Mouse (Mus musculus): ENCODE measurements around the gene Nek6. TPM values are rescaled to one million over a fixed set of nuclear protein-coding genes. Genes with fewer than 3 reads are reported as not detected.

Nek6 gene
- total RNA-seq, 1 experiment from 2014 or later, result 6.9 TPM

DNA sequence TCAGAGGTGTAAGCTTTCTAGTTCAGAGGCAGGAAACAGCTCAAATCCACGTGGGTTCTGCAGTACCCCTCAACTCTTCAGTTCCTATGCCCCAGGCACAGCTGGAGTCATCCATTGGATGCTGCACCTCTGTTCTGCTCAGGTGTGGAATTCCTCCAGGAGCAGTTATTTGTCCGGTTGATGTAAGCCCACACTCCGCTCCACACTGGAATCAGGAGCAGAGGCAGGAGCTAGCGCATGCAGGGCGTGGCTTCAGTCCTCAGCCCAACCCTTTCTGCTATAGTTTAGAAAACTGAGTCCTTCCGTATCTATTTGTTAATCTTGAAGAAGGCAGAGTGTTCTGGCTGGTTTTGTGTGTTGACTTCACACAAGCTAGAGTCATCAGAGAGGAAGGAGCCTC is 9.3 kb upstream of the Nek6 start:
- ATAC-seq (replicated peaks in 1 of 2; ENCODE audit: insufficient read depth in 1 of 2, low FRiP score in 2 of 2, low TSS enrichment in 1 of 2, low read depth in 1 of 2, poor library complexity in 2 of 2, severe bottlenecking in 2 of 2), result no peak

DNA sequence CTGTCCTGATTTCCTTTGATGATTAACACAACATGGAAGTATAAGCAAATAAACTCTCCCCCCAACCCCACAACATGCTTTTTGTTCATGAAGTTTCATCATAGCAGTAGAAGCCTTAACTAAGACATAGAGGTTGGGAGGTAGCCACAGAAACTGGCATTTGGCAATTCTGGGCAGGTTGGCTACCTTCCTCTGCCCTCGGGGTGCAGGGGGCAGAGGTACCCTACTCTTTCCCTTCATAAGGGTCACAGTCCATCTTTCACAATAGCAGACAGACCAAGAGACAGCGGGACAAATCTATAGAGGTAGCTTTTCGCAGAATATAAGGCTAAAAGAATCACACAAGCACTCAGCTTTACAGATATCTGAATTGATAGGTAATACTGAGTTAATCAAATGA is 8.7 kb upstream of the Nek6 start:
- ATAC-seq (replicated peaks in 1 of 2; ENCODE audit: insufficient read depth in 1 of 2, low FRiP score in 2 of 2, low TSS enrichment in 1 of 2, low read depth in 1 of 2, poor library complexity in 2 of 2, severe bottlenecking in 2 of 2), result no peak

DNA sequence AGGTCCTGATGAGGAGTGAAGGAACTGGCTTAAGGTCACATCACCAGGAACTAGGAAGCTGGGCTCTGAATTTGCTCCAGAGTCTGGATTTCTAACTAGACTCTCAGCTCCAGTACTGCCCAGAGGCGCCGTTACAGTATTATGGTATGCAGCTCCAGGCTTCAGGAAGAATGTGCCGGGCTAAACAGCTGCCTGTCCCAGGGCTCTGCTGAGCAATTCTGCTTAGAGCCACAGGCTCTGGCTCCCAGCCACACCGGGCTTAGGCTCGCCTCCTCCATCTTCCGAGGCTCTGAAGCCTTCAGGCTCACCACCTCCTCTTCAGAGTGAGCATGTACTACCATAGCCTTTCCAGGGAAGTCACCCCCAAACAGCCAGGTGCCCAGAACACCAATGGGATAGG is 7.1 kb upstream of the Nek6 start:
- no peak for ATAC-seq (replicated peaks in 1 of 2; ENCODE audit: insufficient read depth in 1 of 2, low FRiP score in 2 of 2, low TSS enrichment in 1 of 2, low read depth in 1 of 2, poor library complexity in 2 of 2, severe bottlenecking in 2 of 2)

DNA sequence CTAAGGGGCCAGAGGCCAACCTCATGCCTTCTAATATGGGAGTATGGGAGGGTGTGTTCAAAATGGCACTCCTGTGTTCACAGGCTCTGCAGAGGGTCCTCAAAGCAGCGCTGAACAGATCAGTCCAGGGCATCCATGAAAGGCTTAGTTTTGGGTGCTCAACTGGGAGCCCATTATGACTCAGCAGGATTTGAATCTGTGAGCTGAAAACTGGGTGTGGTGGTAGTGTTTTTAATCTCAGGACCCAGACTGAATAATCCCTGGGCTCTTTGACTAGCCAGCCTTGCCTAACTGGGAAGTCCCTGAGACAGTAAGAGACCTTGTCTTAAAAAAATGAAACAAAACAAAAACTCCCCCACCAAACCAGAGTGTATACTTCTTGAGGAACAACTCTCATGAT is 4.3 kb upstream of the Nek6 start:
- no peak for ATAC-seq (replicated peaks in 1 of 2; ENCODE audit: insufficient read depth in 1 of 2, low FRiP score in 2 of 2, low TSS enrichment in 1 of 2, low read depth in 1 of 2, poor library complexity in 2 of 2, severe bottlenecking in 2 of 2)

DNA sequence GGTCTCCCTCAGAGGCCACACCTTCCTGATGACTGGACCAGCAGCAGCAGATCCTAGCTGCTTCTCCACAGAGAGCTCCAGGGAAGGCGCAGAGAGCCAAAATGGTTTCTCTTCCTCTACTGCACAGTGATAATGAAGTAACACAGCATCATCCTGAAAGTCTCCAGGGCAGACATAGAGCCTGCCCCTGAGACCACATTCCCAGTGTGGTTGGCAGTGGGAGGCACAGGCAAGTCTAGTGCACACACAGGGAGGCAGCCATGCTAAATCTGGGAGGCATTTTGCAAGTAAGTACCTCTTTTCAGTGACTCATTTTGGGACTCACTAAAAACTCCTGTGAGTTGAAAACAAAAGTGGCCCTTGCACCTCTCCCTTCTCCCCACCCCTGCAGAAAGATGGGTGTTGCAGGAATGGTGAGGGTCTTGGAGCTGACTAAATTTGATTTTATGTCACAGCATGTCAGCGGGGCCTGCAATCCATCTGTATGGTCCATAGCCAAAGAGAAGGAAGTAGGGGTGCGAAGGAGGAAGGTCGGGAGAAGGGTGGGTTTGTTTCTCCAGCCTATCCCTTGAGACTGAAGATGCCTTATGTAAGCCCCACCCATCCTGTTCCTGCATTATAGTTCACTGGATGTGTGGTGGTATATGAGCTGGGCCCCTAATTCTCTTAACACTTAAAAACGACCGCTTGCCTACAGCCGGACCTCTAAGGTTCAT is 2.3 kb upstream of the Nek6 start:
- ATAC-seq (replicated peaks in 1 of 2; ENCODE audit: insufficient read depth in 1 of 2, low FRiP score in 2 of 2, low TSS enrichment in 1 of 2, low read depth in 1 of 2, poor library complexity in 2 of 2, severe bottlenecking in 2 of 2), result no peak

DNA sequence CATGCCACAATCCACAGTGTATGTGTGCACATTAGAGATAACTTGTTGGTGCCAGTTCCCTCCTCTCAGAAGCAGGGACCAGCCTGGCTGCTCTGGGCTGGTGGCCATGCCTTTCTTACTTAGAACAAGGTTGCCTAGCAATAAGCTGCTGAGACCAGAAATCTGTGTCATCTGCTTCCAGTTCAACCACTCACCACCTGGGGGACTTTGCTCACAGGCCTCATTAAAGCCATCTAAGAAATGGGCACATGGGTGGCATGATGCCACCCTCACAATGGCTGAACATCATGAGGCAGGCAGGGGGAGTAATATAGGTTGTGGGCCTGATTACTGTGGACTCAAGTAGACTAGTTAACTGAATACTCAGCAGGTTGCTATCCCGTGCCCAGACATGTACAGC is 1.3 kb upstream of the Nek6 start:
- ATAC-seq (replicated peaks in 1 of 2; ENCODE audit: insufficient read depth in 1 of 2, low FRiP score in 2 of 2, low TSS enrichment in 1 of 2, low read depth in 1 of 2, poor library complexity in 2 of 2, severe bottlenecking in 2 of 2), result no peak

DNA sequence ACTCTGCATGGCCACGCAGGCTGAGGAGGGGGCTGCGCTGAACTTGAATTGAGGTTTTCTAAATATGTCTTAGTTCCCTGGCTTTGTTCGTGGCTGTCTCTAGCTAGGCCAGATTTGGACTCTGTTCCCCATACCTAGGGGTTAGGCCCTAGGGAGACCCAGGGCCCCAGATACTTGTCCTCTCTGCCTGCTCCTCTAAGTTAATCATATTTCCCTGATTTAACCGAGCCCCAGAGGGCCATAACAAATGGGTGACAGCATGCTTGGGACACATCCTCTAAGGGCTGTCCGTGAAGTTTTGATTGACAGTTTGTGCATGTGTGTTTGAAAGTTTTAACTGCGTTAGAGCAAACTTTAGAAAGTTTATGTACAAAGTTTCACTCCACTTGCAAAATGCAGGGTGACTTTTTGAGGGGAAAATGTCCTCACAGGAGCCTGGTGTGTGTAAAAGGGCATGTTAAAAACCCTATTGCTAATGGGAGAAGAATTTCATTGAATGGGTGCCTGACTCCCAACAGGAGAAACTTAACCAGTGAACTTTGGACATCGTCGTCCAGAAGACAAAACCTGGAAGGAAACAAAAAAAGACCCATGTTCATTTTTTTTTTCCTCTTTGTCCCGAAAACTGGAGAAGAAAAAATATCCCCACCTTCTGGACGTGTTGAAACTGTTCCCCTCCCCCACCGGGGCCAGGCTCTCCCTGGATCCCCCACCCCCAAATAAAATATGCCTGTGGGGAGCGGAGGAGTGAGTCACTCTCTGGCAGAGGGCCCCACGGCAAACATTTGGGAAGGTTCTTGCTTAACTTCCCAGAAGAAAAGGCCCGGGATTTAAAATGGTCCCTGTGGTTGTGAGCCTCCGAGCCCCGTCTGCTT is 1.1 kb downstream of the Nek6 start:
- ATAC-seq (replicated peaks in 1 of 2; ENCODE audit: insufficient read depth in 1 of 2, low FRiP score in 2 of 2, low TSS enrichment in 1 of 2, low read depth in 1 of 2, poor library complexity in 2 of 2, severe bottlenecking in 2 of 2), result no peak

DNA sequence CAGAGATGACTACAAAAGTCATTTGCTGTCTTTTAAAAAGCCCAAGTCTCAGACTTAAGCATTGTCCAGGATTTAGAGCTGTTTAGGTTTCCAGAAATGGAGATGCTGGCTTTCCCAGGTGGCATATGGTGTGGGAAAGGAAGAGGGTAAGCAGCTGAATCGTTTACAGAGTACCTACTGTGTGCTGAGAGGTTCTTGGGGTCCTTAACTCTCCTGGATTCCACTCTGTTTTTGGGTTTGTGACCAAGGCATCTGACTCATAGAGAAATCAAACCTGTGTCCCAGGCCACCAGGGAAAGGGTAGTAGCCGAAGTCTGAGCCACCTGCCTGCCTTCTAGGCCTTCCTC is 1.7 kb downstream of the Nek6 start:
- ATAC-seq (replicated peaks in 1 of 2; ENCODE audit: insufficient read depth in 1 of 2, low FRiP score in 2 of 2, low TSS enrichment in 1 of 2, low read depth in 1 of 2, poor library complexity in 2 of 2, severe bottlenecking in 2 of 2), result no peak

DNA sequence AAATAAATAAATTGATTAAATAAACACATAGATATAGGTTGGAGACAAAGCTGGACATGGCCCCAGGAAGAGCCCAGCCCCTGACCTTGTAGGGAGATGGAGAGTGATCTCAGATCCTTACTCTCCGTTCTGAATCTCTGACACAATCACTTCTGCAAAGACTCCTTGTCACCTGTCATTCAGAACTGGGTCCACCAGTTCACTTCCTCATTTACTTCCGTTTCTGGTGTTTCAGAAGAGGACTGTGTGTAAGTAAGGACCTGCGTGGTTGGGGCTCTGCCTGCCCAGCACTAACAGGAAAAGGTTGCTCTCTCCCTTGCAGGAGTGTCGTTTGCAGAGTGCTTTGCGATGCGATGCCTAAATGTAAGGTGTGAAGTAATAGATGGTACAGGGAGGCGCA is 3.0 kb downstream of the Nek6 start:
- ATAC-seq (replicated peaks in 1 of 2; ENCODE audit: insufficient read depth in 1 of 2, low FRiP score in 2 of 2, low TSS enrichment in 1 of 2, low read depth in 1 of 2, poor library complexity in 2 of 2, severe bottlenecking in 2 of 2), result peak; percentile 83

DNA sequence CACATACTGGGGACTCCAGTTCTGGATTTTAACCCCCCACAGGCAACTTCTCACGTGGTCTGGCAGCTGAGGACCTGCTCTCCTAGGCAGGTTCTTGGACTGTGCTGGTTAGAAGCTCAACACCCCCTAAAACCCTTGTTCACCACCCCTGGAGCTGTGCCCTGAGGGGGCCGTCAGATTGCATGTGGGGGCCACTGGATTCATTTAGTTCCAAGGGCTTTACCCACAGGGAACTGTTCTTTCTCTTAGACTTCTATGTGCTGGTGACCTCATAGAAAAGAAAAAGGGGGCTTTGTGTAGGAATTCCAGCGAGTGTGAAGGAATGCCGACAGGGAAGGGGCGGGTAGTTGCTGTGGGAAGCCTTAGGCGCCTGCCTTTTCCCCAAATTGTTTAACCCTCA is 4.0 kb downstream of the Nek6 start:
- no peak for ATAC-seq (replicated peaks in 1 of 2; ENCODE audit: insufficient read depth in 1 of 2, low FRiP score in 2 of 2, low TSS enrichment in 1 of 2, low read depth in 1 of 2, poor library complexity in 2 of 2, severe bottlenecking in 2 of 2)

DNA sequence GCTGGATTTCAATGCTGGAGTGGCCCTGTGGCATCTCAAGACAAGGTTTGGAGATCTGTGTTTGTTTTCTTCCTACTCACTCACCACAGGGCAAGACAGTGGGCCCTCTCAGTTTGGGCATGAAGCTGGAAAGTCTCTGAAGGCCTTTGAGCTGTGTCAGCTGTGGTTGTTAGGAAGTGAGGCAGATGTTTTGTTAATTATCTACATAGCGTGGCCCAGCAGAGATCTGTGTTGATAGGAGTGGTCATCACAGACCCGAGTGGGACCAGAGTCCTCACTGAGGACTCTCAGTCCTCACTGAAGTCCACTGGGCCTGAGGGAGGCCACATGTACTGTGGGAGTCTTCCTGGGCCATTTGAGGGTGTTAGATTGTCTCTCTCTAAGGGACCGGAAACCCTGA is 5.0 kb downstream of the Nek6 start:
- ATAC-seq (replicated peaks in 1 of 2; ENCODE audit: insufficient read depth in 1 of 2, low FRiP score in 2 of 2, low TSS enrichment in 1 of 2, low read depth in 1 of 2, poor library complexity in 2 of 2, severe bottlenecking in 2 of 2), result no peak

DNA sequence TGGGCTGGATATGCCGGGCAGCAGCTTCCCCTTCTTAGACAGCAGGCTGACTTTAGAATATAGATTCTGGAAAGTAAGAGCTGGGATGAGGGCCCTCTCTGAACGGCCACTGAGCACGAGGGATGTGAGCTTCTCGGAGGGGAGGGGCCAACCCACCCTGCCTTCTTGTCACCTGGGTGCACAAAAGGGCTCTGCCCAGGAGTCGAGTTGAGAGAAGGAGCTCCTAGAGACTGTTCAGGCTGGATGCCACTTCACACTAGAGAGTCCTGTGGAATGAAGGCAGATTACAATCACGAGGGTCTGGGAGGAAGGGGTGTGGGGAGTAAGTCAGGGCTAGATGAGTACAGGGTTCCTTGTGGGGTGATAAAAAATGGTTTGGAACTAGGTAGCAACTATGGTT is 5.6 kb downstream of the Nek6 start:
- ATAC-seq (replicated peaks in 1 of 2; ENCODE audit: insufficient read depth in 1 of 2, low FRiP score in 2 of 2, low TSS enrichment in 1 of 2, low read depth in 1 of 2, poor library complexity in 2 of 2, severe bottlenecking in 2 of 2), result no peak

DNA sequence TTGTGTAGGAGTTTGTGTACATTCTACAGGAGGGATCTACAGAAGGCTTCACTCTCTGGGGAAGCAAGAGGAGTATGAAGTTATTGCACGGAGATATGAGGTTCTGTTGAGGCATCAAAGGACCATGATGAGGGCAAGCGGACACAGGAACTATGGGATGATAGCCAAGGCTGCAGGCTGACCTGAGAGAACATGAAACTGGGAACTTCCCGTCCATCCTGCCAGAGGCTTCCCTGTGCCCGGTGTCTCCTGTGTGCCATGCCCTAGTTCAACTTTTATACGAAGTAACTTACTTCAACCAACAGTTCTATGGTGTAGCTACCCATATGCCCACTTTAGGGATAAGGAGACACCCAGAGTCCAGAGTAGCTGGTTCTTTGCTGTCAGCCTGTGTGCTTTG is 7.3 kb downstream of the Nek6 start:
- ATAC-seq (replicated peaks in 1 of 2; ENCODE audit: insufficient read depth in 1 of 2, low FRiP score in 2 of 2, low TSS enrichment in 1 of 2, low read depth in 1 of 2, poor library complexity in 2 of 2, severe bottlenecking in 2 of 2), result no peak

DNA sequence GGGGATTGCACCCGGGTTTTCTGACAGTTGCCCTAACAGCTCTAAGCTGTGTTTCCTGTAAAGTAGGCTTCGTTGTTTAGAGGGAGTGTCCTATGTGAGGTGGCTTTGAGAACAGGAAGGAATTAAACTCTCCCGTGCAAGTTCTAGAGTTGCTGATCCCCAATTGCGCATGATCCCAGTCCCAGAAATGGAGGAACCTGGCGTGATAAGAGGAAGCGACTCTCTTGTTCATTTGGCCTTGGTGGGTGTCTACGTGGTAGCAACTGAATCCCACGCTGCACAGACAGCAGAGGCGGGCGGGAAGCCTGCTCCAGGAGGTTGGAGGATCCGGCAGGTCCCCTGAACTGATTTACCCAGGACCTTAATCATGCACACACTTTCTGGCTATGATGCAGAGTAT is 8.5 kb downstream of the Nek6 start:
- peak; percentile 38 to 47 for ATAC-seq (replicated peaks in 1 of 2; ENCODE audit: insufficient read depth in 1 of 2, low FRiP score in 2 of 2, low TSS enrichment in 1 of 2, low read depth in 1 of 2, poor library complexity in 2 of 2, severe bottlenecking in 2 of 2)

DNA sequence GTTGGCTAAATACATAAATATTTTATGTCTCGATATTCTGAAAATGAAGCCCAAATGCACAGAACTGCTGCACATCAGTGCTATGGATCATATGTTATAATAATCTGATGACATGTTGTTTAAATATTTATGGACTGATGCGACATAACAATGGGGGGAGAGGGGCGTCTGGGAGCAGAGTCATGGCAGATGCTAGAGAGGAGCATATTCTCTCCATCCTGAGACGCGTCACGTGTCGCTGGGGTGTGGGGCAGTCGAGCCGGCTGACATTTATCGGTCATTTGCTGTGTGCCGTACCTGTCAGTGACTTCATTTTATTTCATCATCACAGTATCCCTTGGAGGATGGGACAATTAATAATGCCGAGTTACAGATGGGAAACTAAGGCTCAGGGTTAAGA is 10.2 kb downstream of the Nek6 start:
- no peak for ATAC-seq (replicated peaks in 1 of 2; ENCODE audit: insufficient read depth in 1 of 2, low FRiP score in 2 of 2, low TSS enrichment in 1 of 2, low read depth in 1 of 2, poor library complexity in 2 of 2, severe bottlenecking in 2 of 2)

DNA sequence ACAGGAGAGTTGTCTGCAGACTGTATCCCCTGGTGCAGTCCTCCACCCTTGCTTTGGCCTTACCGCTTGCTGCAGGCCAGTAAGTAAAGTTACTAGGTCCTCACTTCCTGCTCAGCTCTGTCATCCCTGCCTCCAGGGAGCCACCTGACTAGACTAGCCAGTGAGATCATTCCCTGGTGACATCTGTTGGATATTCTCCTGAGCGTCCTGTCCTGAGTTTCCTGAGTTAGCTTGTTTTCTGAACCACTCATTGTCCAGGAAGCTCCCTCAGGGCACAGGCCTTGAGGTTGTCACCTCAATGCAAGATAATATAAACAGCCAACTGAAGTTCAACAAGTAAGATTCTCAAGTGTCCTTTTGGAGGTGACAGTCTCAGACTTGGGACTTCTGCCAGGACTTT is 10.9 kb downstream of the Nek6 start:
- ATAC-seq (replicated peaks in 1 of 2; ENCODE audit: insufficient read depth in 1 of 2, low FRiP score in 2 of 2, low TSS enrichment in 1 of 2, low read depth in 1 of 2, poor library complexity in 2 of 2, severe bottlenecking in 2 of 2), result no peak

DNA sequence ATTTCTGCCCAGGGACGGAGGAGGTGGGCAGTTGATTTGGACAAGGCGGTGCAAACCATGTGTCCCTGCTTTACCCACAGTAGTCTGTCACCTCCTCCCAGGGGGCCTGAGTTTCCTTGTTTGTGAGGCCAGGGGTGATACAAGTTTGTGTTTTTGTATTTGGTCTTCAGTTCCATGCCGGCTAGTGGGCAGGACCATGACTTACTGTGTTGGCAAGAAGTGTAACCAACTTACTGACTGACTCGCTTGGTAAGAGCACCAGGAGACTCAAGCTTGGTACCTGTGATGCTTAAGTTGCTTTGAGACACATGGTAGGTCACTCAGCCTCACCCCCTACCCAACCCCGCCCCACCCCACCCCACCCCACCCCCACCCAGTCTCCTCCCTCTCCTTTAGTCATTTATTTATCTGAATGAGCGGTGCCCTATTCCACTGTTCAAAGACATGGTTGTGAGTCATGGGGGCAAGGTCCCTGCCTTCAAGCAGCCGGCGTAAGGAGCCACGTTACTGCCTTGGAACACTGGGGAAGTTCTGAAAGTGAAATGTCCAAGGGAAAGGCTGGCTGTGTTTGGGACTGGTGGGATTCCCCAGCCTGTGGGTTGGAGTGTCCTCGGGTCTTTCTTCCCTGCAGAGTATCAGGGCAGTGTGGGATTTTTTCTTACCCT is 12.5 kb downstream of the Nek6 start:
- ATAC-seq (replicated peaks in 1 of 2; ENCODE audit: insufficient read depth in 1 of 2, low FRiP score in 2 of 2, low TSS enrichment in 1 of 2, low read depth in 1 of 2, poor library complexity in 2 of 2, severe bottlenecking in 2 of 2), result no peak

DNA sequence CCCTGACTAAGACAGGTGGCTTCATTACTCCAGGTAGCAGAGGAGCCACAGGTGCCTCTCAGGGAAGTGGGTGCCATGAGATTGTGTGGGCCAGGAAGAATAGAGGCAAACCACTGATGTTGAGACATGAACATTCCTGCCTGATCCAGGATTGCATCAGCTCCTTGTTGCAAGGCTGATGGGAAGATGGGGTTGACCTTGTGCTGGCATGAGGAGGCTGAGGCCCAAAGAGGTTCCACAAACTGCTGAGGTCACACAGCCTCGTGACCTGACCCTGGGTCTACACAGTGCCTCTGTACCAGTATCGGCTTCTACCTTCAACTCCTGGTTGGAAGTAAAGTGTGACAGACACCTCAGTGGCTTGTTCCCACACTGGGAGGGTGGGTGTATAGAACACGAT is 13.6 kb downstream of the Nek6 start:
- ATAC-seq (replicated peaks in 1 of 2; ENCODE audit: insufficient read depth in 1 of 2, low FRiP score in 2 of 2, low TSS enrichment in 1 of 2, low read depth in 1 of 2, poor library complexity in 2 of 2, severe bottlenecking in 2 of 2), result no peak
